Mouse (Mus musculus): ENCODE data around the gene Crls1.

GRCm38 (mm10) chr2:132876991-132877390, 30.5 kb downstream of the Crls1 start:
- no peak for TF ChIP-seq CTCF (IDR thresholded peaks at IDR 0.05; ENCODE audit: low read depth)
- TF ChIP-seq EP300 (IDR thresholded peaks at IDR 0.05; ENCODE audit: low read depth): no peak

Measured in liver, postnatal 0 days (tissue).